Mouse (Mus musculus): ENCODE measurements around the gene Gm266. TPM values are rescaled to one million over a fixed set of nuclear protein-coding genes. Genes with fewer than 3 reads are reported as not detected.
A peak's percentile ranks its signal among the peaks of the same experiment; 100 is the strongest.

The Gm266 gene
- polyA plus RNA-seq, 1 experiment = 1.3 TPM

GRCm38 (mm10) chr12:111445161-111445889, 40.3 kb downstream of the Gm266 start:
- TF ChIP-seq CTCF (IDR thresholded peaks at IDR 0.05; ENCODE audit: low read depth, low read length) (no peak), POLR2A (IDR thresholded peaks at IDR 0.05; ENCODE audit: insufficient read depth, low read length) (no peak)
- H3K9me3 ChIP-seq (replicated peaks; ENCODE audit: control insufficient read depth, insufficient read depth, low read length, poor library complexity, severe bottlenecking) = no peaks in the 10 kb centered on the region
- H3K27ac ChIP-seq (ENCODE audit: insufficient read depth, low read length) = no peak overlapping the region
- H3K9ac ChIP-seq (ENCODE audit: low read depth, poor library complexity, severe bottlenecking) = no peak overlapping the region
- H3K27me3 ChIP-seq (ENCODE audit: control insufficient read depth, insufficient read depth, low read length, poor library complexity, severe bottlenecking) = no peaks in the 10 kb centered on the region; the same call in 1 of the 2 replicates
- H3K4me3 ChIP-seq (ENCODE audit: low read depth, low read length) = peak overlapping the region; percentile 41
- no peaks in the 10 kb centered on the region for H3K4me1 ChIP-seq (ENCODE audit: control insufficient read depth, insufficient read depth, low read length)
- H3K36me3 ChIP-seq (ENCODE audit: control insufficient read depth, insufficient read depth, low read length, poor library complexity, severe bottlenecking) = no peaks in the 10 kb centered on the region

GRCm38 (mm10) chr12:111443921-111444831, 41.4 kb downstream of the Gm266 start:
- H3K27me3 ChIP-seq (ENCODE audit: control insufficient read depth, insufficient read depth, low read length, poor library complexity, severe bottlenecking) = no peaks in the 10 kb centered on the region; the same call in 1 of the 2 replicates
- no peak overlapping the region for H3K4me3 ChIP-seq (ENCODE audit: low read depth, low read length)
- 0 out of 2 replicates have a peak, but pooled peaks cover 3% of the 10 kb centered on the region for H3K9me3 ChIP-seq (replicated peaks; ENCODE audit: control insufficient read depth, insufficient read depth, low read length, poor library complexity, severe bottlenecking)
- TF ChIP-seq EP300 (IDR thresholded peaks at IDR 0.05; ENCODE audit: insufficient read depth, low read depth, low read length) (no peak), POLR2A (IDR thresholded peaks at IDR 0.05; ENCODE audit: insufficient read depth, low read length) (no peak), CTCF (IDR thresholded peaks at IDR 0.05; ENCODE audit: low read depth, low read length) (no peak)
- H3K9ac ChIP-seq (ENCODE audit: low read depth, poor library complexity, severe bottlenecking) = no peak overlapping the region
- no peaks in the 10 kb centered on the region for H3K36me3 ChIP-seq (ENCODE audit: control insufficient read depth, insufficient read depth, low read length, poor library complexity, severe bottlenecking)
- H3K4me1 ChIP-seq (ENCODE audit: control insufficient read depth, insufficient read depth, low read length) = no peaks in the 10 kb centered on the region
- H3K27ac ChIP-seq (ENCODE audit: insufficient read depth, low read length) = no peak overlapping the region

- Histone ChIP-seq H3K4me3 (ENCODE audit: low read depth, low read length) (peak overlapping the region; percentile 33), H3K9me3 (replicated peaks; ENCODE audit: control insufficient read depth, insufficient read depth, low read length, poor library complexity, severe bottlenecking) (0 out of 2 replicates have a peak, but pooled peaks cover 3% of the 10 kb centered on the region), H3K36me3 (ENCODE audit: control insufficient read depth, insufficient read depth, low read length, poor library complexity, severe bottlenecking) (no peaks in the 10 kb centered on the region), H3K27me3 (ENCODE audit: control insufficient read depth, insufficient read depth, low read length, poor library complexity, severe bottlenecking) (no peaks in the 10 kb centered on the region; the same call in 1 of the 2 replicates), H3K4me1 (ENCODE audit: control insufficient read depth, insufficient read depth, low read length) (no peaks in the 10 kb centered on the region), H3K27ac (ENCODE audit: insufficient read depth, low read length) (no peak overlapping the region), H3K9ac (ENCODE audit: low read depth, poor library complexity, severe bottlenecking) (peak overlapping the region; percentile 5; the same call in 1 of the 2 replicates)
- TF ChIP-seq POLR2A (IDR thresholded peaks at IDR 0.05; ENCODE audit: insufficient read depth, low read length) (no peak), EP300 (IDR thresholded peaks at IDR 0.05; ENCODE audit: insufficient read depth, low read depth, low read length) (no peak), CTCF (IDR thresholded peaks at IDR 0.05; ENCODE audit: low read depth, low read length) (no peak)
Measured at GRCm38 (mm10) chr12:111443011-111443870, 42.4 kb downstream of the Gm266 start.

GRCm38 (mm10) chr12:111442309-111443010, 43.2 kb downstream of the Gm266 start, which contains the start of gene Tnfaip2:
Gene Tnfaip2 (plus strand): TSS chr12:111442469.
- Histone ChIP-seq H3K9me3 (replicated peaks; ENCODE audit: control insufficient read depth, insufficient read depth, low read length, poor library complexity, severe bottlenecking) (0 out of 2 replicates have a peak, but pooled peaks cover 3% of the 10 kb centered on the region), H3K27me3 (ENCODE audit: control insufficient read depth, insufficient read depth, low read length, poor library complexity, severe bottlenecking) (no peaks in the 10 kb centered on the region; the same call in 1 of the 2 replicates), H3K36me3 (ENCODE audit: control insufficient read depth, insufficient read depth, low read length, poor library complexity, severe bottlenecking) (no peaks in the 10 kb centered on the region), H3K4me3 (ENCODE audit: low read depth, low read length) (peak within 1 kb of the TSS; percentile 33), H3K27ac (ENCODE audit: insufficient read depth, low read length) (no peak within 1 kb of the TSS), H3K9ac (ENCODE audit: low read depth, poor library complexity, severe bottlenecking) (peak within 1 kb of the TSS; percentile 5; the same call in 1 of the 2 replicates), H3K4me1 (ENCODE audit: control insufficient read depth, insufficient read depth, low read length) (no peaks in the 10 kb centered on the region)
- no peak for TF ChIP-seq CTCF (IDR thresholded peaks at IDR 0.05; ENCODE audit: low read depth, low read length)

GRCm38 (mm10) chr12:111441523-111441922, 44.1 kb downstream of the Gm266 start:
- TF ChIP-seq EP300 (IDR thresholded peaks at IDR 0.05; ENCODE audit: insufficient read depth, low read depth, low read length) (no peak), POLR2A (IDR thresholded peaks at IDR 0.05; ENCODE audit: insufficient read depth, low read length) (no peak), CTCF (IDR thresholded peaks at IDR 0.05; ENCODE audit: low read depth, low read length) (no peak)
- H3K9me3 ChIP-seq (replicated peaks; ENCODE audit: control insufficient read depth, insufficient read depth, low read length, poor library complexity, severe bottlenecking) = 0 out of 2 replicates have a peak, but pooled peaks cover 3% of the 10 kb centered on the region

More at GRCm38 (mm10) chr12:111441523-111441922, 44.1 kb downstream of the Gm266 start:
- no peak overlapping the region for H3K27ac ChIP-seq (ENCODE audit: insufficient read depth, low read length)
- no peak overlapping the region for H3K4me3 ChIP-seq (ENCODE audit: low read depth, low read length)
- no peak overlapping the region for H3K9ac ChIP-seq (ENCODE audit: low read depth, poor library complexity, severe bottlenecking)
- H3K4me1 ChIP-seq (ENCODE audit: control insufficient read depth, insufficient read depth, low read length) = no peaks in the 10 kb centered on the region
- no peaks in the 10 kb centered on the region for H3K36me3 ChIP-seq (ENCODE audit: control insufficient read depth, insufficient read depth, low read length, poor library complexity, severe bottlenecking)
- H3K27me3 ChIP-seq (ENCODE audit: control insufficient read depth, insufficient read depth, low read length, poor library complexity, severe bottlenecking) = no peaks in the 10 kb centered on the region; the same call in 1 of the 2 replicates
